Mouse (Mus musculus) liver, embryonic 12.5 days (tissue): ENCODE measurements around the gene Ube2l3. TPM values are rescaled to one million over a fixed set of nuclear protein-coding genes. Genes with fewer than 3 reads are reported as not detected.
A peak's percentile ranks its signal among the peaks of the same experiment; 100 is the strongest.

Source experiments
- ATAC-seq: fragments of 200-750 bp; cut with Nextera tagmentation; 2 replicates; pipeline ENCODE4 v1.8.0; 2017; ENCODE audit warnings: moderate number of reproducible peaks, mild to moderate bottlenecking, moderate library complexity
- H3K27ac ChIP-seq: fragments of 300-500 bp; sonication (generic); 2 replicates; pipeline ENCODE4 v1.5.1; 2016; ENCODE audit warnings: mild to moderate bottlenecking
- H3K27me3 ChIP-seq: fragments of 300-500 bp; sonication (generic); replicated peaks from 2 replicates; pipeline ENCODE4 v1.6.1; 2016; ENCODE audit warnings: mild to moderate bottlenecking, moderate library complexity
- H3K36me3 ChIP-seq: fragments of 300-500 bp; sonication (generic); 2 replicates; pipeline ENCODE4 v1.6.1; 2016; ENCODE audit warnings: mild to moderate bottlenecking, moderate library complexity
- H3K4me1 ChIP-seq: fragments of 300-500 bp; sonication (generic); 2 replicates; pipeline ENCODE4 v1.6.1; 2016
- H3K4me2 ChIP-seq: fragments of 300-500 bp; sonication (generic); 2 replicates; pipeline ENCODE4 v1.6.1; 2016; ENCODE audit warnings: mild to moderate bottlenecking, moderate library complexity
- H3K4me3 ChIP-seq: fragments of 300-500 bp; sonication (generic); 2 replicates; pipeline ENCODE4 v1.5.1; 2016; ENCODE audit warnings: mild to moderate bottlenecking, moderate library complexity
- H3K9ac ChIP-seq: fragments of 300-500 bp; sonication (generic); 2 replicates; pipeline ENCODE4 v1.6.1; 2016; ENCODE audit warnings: mild to moderate bottlenecking, moderate library complexity
- H3K9me3 ChIP-seq: fragments of 300-500 bp; sonication (generic); replicated peaks from 2 replicates; pipeline ENCODE4 v1.6.1; 2016; ENCODE audit warnings: mild to moderate bottlenecking, moderate library complexity
- WGBS: fragments of 180-500 bp; shearing (Covaris S2); methylation state at CpG from one replicate; pipeline ENCODE4 v1.1.7; 2016; ENCODE audit not compliant: insufficient replicate concordance; 5-methylcytosine and 5-hydroxymethylcytosine counted together
- polyA plus RNA-seq: library from polyadenylated mRNA; unstranded; fragments of >200 nt; fragmentation: Nextera tagmentation; extraction: Ambion mirVana; gene quantifications from 2 replicates; pipeline ENCODE4 v1.2.1, GENCODE M21; 2016

The Ube2l3 gene
- polyA plus RNA-seq, 1 experiment from 2014 or later = 283 TPM

DNA sequence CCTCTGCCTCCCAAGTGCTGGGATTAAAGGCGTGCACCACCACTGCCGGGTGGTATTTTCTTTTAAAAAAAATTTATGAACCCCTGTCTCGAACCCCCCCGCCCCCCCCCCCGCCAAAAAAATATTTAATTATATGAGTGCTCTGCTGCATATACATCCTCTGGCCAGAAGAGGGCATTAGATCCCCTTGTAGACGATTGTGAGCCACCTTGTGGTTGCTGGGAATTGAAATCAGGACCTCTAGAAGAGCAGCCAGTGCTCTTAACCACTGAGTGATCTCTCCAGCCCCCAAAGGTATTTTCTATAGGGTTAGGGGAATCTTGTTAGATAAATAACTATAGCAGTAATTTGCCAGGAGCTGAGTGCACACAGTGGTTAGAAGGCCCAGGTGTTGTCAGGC, 2.5 kb upstream of the Ube2l3 start:
- no peak for ATAC-seq
- no peak overlapping the region for H3K4me2 ChIP-seq
- peaks cover 33% of the 10 kb centered on the region for H3K27me3 ChIP-seq
- WGBS = under 1% methylated on average over 6 of the region's 6 CpGs
- H3K9me3 ChIP-seq = no peaks in the 10 kb centered on the region
- no peak overlapping the region for H3K4me3 ChIP-seq
- peaks cover 33% of the 10 kb centered on the region for H3K4me1 ChIP-seq
- no peak overlapping the region for H3K9ac ChIP-seq
- H3K36me3 ChIP-seq = no peaks in the 10 kb centered on the region
- H3K27ac ChIP-seq = no peak overlapping the region

DNA sequence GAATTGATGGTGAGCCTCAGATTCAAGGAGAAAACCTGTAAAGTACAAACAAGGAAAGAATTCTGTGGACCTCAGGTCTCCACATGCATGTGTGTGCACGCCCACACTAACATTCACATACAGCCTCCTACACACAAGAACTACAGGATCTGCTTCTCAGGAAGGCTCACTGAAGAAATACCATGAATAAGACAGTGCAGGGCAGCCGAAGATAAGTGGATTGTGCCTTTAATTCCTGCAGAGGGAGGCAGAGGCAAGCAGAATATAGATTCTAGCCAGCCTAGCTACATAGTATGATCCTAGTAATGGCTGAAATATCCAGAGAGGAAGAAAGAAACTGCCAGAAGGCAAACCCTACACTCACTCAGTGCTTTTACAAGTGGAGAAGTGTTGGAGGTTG, 472 bp downstream of the Ube2l3 start:
- 58% methylated on average over 2 of the region's 2 CpGs for WGBS
- Histone ChIP-seq H3K9ac (no peak overlapping the region), H3K4me2 (peak overlapping the region; percentile 87), H3K4me1 (peaks cover 29% of the 10 kb centered on the region), H3K4me3 (no peak overlapping the region), H3K27me3 (peaks cover 13% of the 10 kb centered on the region), H3K27ac (no peak overlapping the region), H3K9me3 (no peaks in the 10 kb centered on the region), H3K36me3 (peaks cover 12% of the 10 kb centered on the region)
- peak; percentile 13; the same call in 1 of the 2 replicates for ATAC-seq

DNA sequence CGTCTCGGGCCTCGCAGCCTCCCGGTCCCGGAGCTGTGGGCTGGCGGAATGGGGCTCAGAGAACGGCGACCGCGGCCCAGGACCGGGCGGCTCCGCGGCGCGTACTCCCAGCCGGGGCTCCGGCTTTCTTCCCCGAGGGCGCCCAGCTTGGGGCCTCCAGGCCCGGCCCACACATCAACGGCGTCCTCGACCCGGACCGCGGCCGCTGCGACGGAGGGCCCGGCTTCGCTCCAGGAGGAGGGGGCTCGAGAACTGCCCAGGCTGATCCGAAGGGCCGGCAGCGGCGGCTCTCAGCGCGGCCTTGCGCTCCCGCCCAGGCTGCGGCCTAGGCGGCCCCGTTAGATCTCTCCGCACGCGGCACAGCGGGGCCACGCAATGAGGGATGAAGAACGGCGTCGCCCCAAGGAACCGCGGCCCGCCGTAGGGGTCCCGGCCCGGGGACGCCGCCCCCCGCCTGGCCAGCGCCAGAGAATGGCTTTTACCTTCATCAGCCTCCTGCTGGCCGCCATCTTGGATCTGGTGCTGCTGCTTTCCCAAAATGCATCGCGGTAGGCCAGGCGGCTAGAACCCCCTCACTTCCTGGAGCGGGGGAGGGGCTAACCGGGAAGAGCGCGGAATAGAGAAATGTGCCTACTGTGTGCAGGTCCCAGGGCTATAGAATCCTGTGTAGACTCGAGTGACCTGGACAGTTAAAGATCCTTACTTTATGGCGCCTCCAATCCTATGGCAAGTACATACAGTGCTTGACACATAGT, 1.3 kb downstream of the Ube2l3 start:
- under 1% methylated on average over 72 of the region's 72 CpGs for WGBS
- Histone ChIP-seq H3K36me3 (peaks cover 17% of the 10 kb centered on the region), H3K4me1 (peaks cover 31% of the 10 kb centered on the region), H3K9ac (peak overlapping the region; percentile 99), H3K4me3 (peak overlapping the region; percentile 95), H3K9me3 (no peaks in the 10 kb centered on the region), H3K27ac (peak overlapping the region; percentile 89), H3K4me2 (peak overlapping the region; percentile 87), H3K27me3 (peaks cover 5% of the 10 kb centered on the region)
- ATAC-seq = peak; percentile 86

DNA sequence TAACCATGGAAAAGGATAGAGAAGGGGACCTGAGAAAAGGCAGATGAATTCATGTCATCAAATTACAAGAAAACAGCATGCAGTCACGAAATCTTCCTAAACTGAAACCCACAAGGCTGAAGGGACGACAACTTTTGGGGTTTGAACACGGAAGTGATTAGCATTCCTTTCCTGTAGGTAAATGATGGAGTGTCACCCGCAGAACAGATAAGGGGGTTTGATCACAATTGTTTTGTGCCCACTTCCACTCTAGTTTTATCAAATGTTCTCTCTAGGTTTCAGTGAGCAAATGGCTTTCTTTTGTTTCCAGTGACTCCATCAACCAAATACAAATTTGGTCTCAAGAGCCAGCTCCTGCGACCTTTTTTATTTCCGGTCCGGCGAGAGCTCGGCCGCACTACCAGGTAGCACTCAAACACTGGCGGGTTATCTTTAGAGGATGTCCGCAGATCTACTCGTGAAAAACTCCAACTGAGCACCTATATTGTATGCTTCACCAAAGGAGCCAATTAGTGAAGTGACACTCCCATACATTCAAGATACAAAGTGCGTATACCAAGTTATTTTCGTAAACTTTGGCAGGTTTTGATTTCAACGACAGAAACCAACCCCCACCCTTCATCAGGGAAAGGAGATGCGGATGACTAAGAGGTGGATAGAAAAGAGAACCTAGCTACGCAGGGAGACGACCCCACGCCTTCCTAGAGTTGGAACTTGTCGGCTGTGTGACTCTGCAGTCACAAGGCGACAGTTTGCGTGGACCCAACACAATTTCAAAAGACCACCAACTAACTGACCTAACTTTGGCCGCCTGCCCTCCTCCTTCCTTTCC, 2.1 kb downstream of the Ube2l3 start:
- H3K4me3 ChIP-seq = peak overlapping the region; percentile 95
- ATAC-seq = peak; percentile 33; the same call in 1 of the 2 replicates
- no peaks in the 10 kb centered on the region for H3K27me3 ChIP-seq
- H3K27ac ChIP-seq = peak overlapping the region; percentile 89
- peaks cover 31% of the 10 kb centered on the region for H3K4me1 ChIP-seq
- H3K9me3 ChIP-seq = no peaks in the 10 kb centered on the region
- H3K36me3 ChIP-seq = peaks cover 21% of the 10 kb centered on the region
- WGBS = 2% methylated on average over 24 of the region's 24 CpGs
- H3K4me2 ChIP-seq = peak overlapping the region; percentile 87
- peak overlapping the region; percentile 99 for H3K9ac ChIP-seq

DNA sequence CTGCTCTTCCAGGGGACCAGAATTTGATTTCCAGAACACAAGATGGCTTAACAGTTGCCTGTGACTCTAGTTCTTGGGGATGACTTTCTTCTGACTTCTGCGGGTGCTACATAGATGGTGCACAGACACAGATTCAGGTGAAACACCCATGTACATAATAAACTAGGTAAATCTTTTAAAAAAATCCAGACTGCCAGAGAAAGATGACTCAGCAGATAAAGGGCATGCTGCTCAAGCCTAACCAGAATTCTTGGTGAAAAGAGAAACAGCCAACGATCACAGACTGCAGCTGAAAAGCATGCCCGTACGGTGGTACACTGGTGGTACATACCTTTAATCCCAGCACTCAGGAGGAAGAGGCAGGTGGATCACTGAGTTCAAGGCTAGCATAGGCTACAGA, 8.6 kb downstream of the Ube2l3 start:
- WGBS = 88% methylated on average over 4 of the region's 4 CpGs
- H3K4me2 ChIP-seq = no peak overlapping the region
- H3K4me3 ChIP-seq = no peak overlapping the region
- H3K36me3 ChIP-seq = peaks cover 64% of the 10 kb centered on the region
- H3K27me3 ChIP-seq = no peaks in the 10 kb centered on the region
- no peak overlapping the region for H3K9ac ChIP-seq
- H3K27ac ChIP-seq = no peak overlapping the region
- no peaks in the 10 kb centered on the region for H3K9me3 ChIP-seq
- H3K4me1 ChIP-seq = peaks cover 29% of the 10 kb centered on the region
- no peak for ATAC-seq

DNA sequence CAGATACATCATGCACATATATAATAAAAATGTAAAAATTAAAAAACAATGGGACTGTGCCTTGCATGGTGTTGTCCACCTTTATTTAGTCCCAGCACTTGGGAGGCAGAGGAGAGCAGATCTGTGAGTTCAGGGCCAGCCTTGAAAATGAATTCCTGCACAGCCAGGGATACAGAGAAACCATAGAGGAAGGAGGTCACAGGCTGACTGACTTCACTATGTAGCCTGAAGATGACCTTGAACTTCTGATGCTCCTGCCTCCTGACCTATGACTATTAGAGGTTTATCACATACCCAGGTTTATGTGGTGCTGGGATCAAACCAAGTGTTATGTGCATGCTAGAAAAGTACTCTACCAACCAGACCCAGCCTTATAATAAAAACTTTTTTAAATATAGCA, 17.0 kb downstream of the Ube2l3 start:
- Histone ChIP-seq H3K9ac (no peak overlapping the region), H3K9me3 (no peaks in the 10 kb centered on the region), H3K27me3 (no peaks in the 10 kb centered on the region), H3K4me2 (no peak overlapping the region), H3K36me3 (peaks cover 43% of the 10 kb centered on the region), H3K4me1 (peaks cover 26% of the 10 kb centered on the region), H3K27ac (no peak overlapping the region), H3K4me3 (no peak overlapping the region)
- no peak for ATAC-seq

DNA sequence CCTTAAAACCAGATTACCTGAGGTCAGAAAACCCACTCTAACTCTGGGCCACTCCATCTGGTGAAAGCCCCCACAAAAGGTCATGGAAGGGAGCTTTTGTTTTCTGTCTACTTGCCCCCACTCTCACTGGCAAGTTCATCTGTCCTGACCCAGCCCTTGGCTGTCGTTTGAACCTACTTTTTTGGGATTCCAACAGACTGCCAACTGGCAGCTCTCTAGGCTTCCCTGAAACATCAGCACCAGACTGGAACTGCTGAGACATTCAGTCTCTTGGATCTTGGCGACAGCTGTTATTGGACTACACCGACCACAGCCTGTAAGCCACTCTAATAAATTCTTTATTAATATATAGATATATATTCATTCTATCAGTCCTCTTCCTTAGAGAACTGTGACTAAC, 19.4 kb downstream of the Ube2l3 start:
- Histone ChIP-seq H3K4me2 (no peak overlapping the region), H3K9me3 (no peaks in the 10 kb centered on the region), H3K4me3 (no peak overlapping the region), H3K36me3 (peaks cover 37% of the 10 kb centered on the region), H3K9ac (no peak overlapping the region), H3K27ac (no peak overlapping the region), H3K4me1 (peaks cover 36% of the 10 kb centered on the region), H3K27me3 (no peaks in the 10 kb centered on the region)
- 80% methylated on average over 3 of the region's 3 CpGs for WGBS
- no peak for ATAC-seq

DNA sequence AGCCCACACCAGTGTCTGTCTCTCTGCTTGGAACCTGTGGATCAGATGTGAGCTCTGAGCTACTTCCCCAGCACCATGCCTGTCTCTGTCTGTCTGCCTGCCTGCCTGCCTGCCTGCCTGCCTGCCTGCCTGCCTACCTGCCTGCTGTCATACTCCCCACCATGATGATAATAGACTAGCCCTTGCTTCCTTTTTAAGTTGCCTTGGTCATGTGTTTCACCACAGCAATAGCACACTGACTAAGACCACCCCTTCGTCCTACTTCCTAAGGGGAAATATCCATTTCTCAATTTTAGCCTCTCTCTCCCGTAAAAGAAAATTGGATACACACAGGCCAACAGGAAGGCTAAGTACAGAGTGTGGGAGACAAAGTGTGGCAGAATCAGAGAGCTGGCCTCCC, 20.3 kb downstream of the Ube2l3 start:
- no peak overlapping the region for H3K27ac ChIP-seq
- no peak for ATAC-seq

DNA sequence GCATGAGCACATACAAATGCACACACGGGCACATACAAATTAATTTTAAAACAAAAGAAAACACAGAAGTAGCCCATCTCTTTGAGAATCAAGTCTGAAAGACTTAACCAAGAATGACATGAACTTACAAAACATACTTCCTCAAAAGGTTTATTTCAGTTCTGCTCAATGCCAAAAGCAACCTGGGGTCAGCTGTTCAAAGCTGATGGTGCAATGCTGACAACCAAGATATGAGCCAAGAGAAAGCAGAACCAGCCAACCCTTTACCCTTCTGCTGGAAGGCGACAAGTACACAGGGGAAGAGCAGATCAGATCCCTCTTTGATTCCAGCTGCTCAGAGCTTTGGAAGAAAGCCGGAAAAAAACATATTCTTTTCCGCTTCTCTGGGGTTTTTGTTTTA, 21.1 kb downstream of the Ube2l3 start:
- Histone ChIP-seq H3K36me3 (peaks cover 39% of the 10 kb centered on the region), H3K4me1 (peaks cover 48% of the 10 kb centered on the region), H3K9me3 (no peaks in the 10 kb centered on the region), H3K4me2 (no peak overlapping the region), H3K27me3 (no peaks in the 10 kb centered on the region), H3K9ac (no peak overlapping the region), H3K4me3 (no peak overlapping the region), H3K27ac (no peak overlapping the region; the same call in 1 of the 2 replicates)
- WGBS = 58% methylated on average over 4 of the region's 4 CpGs
- ATAC-seq = no peak

More for the DNA sequence above, 20.3 kb downstream of the Ube2l3 start:
- no peaks in the 10 kb centered on the region for H3K27me3 ChIP-seq
- H3K36me3 ChIP-seq = peaks cover 38% of the 10 kb centered on the region
- H3K4me1 ChIP-seq = peaks cover 43% of the 10 kb centered on the region
- no peak overlapping the region for H3K4me2 ChIP-seq
- no peak overlapping the region for H3K4me3 ChIP-seq
- H3K9ac ChIP-seq = no peak overlapping the region
- WGBS = 54% methylated on average over 2 of the region's 2 CpGs
- no peaks in the 10 kb centered on the region for H3K9me3 ChIP-seq

DNA sequence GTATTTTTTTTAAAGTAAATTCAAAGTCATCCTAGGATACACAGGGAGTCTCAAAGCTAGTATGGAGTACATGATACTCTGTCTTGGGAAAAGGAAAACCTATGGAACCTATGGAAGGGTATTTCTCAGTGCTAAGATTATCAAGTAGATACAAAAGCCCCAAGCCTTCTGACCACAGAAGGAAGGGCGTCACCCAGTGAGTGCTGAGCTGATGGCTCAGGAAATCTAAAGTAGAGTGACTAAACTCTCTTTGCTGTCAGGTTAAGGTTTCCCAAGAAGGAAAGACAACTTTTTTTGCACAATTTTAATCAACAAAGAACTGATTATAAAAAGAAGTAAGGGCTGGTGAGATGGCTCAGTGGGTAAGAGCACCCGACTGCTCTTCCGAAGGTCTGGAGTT, 22.7 kb downstream of the Ube2l3 start:
- Histone ChIP-seq H3K4me1 (peaks cover 49% of the 10 kb centered on the region), H3K4me2 (no peak overlapping the region), H3K27me3 (no peaks in the 10 kb centered on the region), H3K9ac (no peak overlapping the region), H3K36me3 (peaks cover 39% of the 10 kb centered on the region), H3K4me3 (no peak overlapping the region), H3K9me3 (no peaks in the 10 kb centered on the region), H3K27ac (no peak overlapping the region)
- no peak for ATAC-seq
- WGBS = 65% methylated on average over 3 of the region's 3 CpGs

DNA sequence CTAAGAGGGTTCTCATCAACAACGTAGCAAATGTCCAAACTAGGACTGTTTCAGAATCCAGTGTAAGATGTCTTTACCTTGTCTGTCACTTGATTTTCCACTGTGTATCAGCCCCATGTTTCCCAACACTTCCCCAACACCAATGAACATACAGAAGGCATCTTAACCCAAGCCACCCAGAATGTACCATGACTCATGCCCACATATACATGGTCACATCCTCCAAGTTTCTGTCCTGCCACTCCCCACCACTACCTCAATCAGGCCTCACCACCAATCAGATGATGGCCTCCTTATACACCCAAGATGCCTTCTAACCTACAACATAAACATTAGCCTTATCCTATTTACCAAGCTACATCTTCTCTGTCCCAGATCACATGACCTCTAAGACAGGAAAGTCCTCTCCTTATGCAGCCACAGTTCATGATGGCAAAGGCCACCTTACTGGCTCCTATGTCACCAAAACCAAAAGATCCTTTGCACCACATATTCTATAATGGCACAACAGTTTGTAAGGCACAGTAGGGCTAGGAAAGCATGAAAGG, 24.8 kb downstream of the Ube2l3 start:
- 79% methylated on average over 1 of the region's 1 CpGs for WGBS
- Histone ChIP-seq H3K4me1 (peaks cover 45% of the 10 kb centered on the region), H3K9ac (no peak overlapping the region), H3K27me3 (no peaks in the 10 kb centered on the region), H3K4me3 (no peak overlapping the region), H3K36me3 (peaks cover 54% of the 10 kb centered on the region), H3K4me2 (no peak overlapping the region), H3K27ac (no peak overlapping the region), H3K9me3 (no peaks in the 10 kb centered on the region)
- ATAC-seq = no peak

DNA sequence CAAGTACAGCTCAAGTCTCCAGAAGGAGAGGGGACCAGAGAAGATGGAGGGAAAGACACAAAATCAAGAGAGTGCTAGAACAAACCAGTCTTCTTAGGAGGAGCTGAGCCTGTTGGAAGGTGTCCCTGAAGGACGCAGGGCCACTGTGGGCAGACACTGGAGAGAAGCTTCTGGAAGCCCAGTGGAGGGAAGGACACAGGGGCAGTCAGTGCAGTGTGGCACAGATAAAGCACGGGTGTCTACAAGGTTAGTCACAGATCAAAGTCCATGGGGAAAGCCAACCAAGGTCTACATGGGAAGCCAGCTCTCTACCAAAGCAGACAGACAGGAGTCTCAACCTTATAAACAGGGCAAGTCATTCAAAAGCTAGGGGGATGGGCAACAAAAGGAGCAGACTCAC, 26.7 kb downstream of the Ube2l3 start:
- H3K36me3 ChIP-seq = peaks cover 73% of the 10 kb centered on the region
- H3K4me1 ChIP-seq = peaks cover 25% of the 10 kb centered on the region
- H3K4me3 ChIP-seq = no peak overlapping the region
- H3K27me3 ChIP-seq = no peaks in the 10 kb centered on the region
- no peaks in the 10 kb centered on the region for H3K9me3 ChIP-seq
- 70% methylated on average over 2 of the region's 2 CpGs for WGBS
- H3K27ac ChIP-seq = no peak overlapping the region
- no peak overlapping the region for H3K4me2 ChIP-seq
- H3K9ac ChIP-seq = no peak overlapping the region
- ATAC-seq = peak; percentile 28; the same call in 1 of the 2 replicates
